Mouse (Mus musculus) stomach, postnatal 0 days (tissue): ENCODE measurements around the gene Prdm16.

Source experiments
- CTCF ChIP-seq: IDR thresholded peaks from 2 replicates; pipeline ENCODE4 v1.5.1; 2016; ENCODE audit warnings: antibody characterized with exemption, low read depth, mild to moderate bottlenecking, moderate library complexity
- EP300 ChIP-seq: optimal IDR thresholded peaks from 2 replicates; pipeline ENCODE3; 2016; ENCODE audit warnings: antibody characterized with exemption

DNA sequence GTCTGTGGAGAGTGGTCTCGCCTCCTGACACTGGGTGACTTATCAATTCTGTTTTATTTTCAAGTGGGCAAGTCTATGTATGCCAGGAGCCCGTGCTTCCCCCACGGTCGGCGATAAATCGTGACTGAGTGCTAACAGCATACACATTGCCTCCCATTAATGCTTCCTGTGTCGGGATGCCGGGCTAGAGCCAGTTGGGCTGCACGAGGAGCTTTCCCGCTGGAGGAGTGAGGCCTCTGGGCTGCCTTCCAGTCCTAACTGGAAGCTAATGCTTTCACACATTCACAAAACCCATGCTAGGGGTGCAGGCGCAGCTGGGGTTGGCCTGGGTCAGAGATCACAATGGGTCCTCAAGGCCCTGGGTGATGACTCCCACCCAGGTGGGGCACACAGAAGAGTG, 212.0 kb downstream of the Prdm16 start:
- TF ChIP-seq EP300 (no peak), CTCF (no peak)
